Mouse (Mus musculus): ENCODE data around the gene Morn1. TPM values are rescaled to one million over a fixed set of nuclear protein-coding genes. Genes with fewer than 3 reads are reported as not detected.

Gene Morn1
- polyA plus RNA-seq, 1 experiment from 2014 or later = 8.9 TPM

DNA sequence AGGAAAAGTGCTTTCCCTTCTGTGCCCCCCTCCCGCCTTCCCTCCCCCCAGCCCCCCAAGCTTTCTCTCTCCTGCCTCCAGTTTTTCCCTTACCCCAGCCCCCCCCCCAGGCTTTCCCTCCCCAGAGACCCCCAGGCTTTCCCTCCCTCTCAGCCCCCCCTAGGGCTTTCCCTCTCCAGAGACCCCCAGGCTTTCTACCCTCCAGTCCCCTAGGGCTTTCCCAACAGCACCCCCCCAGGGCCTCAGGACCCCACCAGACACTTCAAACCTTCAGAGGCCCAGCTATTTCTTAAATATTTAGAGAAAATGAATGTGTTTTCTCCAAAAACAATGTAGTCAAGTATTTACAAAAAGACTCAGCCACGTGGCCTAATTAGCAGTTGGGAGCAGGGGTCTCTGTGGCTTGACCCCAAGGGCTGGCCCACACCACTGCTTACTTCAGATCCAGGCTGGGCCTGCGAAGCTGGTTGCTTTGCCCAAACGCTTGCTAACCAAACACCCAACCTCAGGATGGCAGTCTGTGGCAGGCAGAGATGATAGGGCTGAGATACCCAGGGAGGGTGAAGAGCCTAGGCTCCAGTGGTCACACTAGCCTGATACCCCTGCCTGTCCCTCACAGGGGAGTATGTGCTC is 58.3 kb downstream of the Morn1 start:
- Histone ChIP-seq H3K4me3 (replicated peaks) (no peak overlapping the region), H3K4me2 (replicated peaks) (no peak overlapping the region), H3K9me3 (no peaks in the 10 kb centered on the region), H3K27ac (peak overlapping the region; percentile 80), H3K36me3 (no peaks in the 10 kb centered on the region), H3K4me1 (replicated peaks) (peaks cover 32% of the 10 kb centered on the region), H3K9ac (replicated peaks) (no peak overlapping the region), H3K27me3 (0 out of 2 replicates have a peak, but pooled peaks cover 5% of the 10 kb centered on the region)
- ATAC-seq = no peak
- 41% methylated on average over 4 of the region's 4 CpGs for WGBS

DNA sequence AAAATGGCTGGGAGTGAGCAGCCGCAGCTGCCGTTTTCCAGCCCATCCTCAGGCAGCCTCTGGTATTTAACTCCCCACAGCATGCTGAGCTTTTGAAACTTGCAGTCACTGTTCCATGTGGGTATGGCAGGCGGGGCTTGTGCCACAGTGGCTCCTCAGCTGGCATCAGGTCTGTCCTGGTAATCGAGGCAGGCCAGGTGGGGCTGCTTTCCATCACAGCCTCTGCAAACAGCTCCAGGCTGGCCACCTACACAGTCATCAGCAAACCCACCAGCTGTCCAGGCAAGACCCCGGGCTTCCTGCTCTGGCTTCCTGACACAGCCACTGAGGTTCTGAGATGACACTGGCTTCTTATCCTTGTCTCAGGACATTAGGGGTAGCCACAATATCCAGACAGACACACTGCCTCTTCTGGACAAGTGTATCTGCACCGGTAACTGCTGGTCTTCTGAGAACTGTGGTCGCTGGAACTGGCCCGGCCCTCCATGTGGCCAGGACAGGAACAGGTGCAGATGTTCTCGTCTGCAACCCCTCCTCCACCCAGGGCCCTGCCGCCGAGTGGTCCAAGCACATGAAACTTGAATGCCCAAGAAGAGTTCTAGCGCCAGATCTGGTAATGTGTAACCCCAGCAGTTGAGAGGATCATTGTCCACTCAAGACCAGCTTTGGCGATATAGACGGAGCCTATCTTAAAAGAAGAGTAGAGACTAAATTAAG is 59.9 kb downstream of the Morn1 start:
- Histone ChIP-seq H3K27me3 (peaks cover 7% of the 10 kb centered on the region; the same call in 1 of the 2 replicates), H3K27ac (no peak overlapping the region), H3K4me2 (replicated peaks) (no peak overlapping the region), H3K4me1 (replicated peaks) (peaks cover 44% of the 10 kb centered on the region), H3K4me3 (replicated peaks) (no peak overlapping the region), H3K36me3 (no peaks in the 10 kb centered on the region), H3K9me3 (no peaks in the 10 kb centered on the region), H3K9ac (replicated peaks) (no peak overlapping the region)
- WGBS = 75% methylated on average over 14 of the region's 14 CpGs
- ATAC-seq = no peak

DNA sequence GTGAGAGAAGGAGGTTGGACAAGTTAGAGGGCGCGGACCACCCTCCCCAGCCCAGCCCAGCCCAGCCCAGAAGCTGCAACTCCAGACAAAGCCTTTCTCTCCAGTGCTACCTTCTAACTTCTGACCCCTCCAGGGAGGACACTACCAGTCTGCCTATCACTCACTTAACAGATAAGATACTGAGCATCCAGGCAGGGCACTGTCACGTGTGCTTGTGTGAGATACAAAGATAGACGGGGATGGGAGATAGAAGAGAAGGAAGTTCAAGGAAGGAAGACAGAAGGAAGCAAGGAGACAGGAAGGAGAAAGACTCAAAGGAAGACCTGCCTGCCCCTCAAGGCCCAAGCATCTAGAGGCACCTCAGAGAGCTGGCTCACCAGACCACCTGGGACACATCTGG is 62.1 kb downstream of the Morn1 start:
- H3K4me1 ChIP-seq (replicated peaks) = peaks cover 47% of the 10 kb centered on the region

DNA sequence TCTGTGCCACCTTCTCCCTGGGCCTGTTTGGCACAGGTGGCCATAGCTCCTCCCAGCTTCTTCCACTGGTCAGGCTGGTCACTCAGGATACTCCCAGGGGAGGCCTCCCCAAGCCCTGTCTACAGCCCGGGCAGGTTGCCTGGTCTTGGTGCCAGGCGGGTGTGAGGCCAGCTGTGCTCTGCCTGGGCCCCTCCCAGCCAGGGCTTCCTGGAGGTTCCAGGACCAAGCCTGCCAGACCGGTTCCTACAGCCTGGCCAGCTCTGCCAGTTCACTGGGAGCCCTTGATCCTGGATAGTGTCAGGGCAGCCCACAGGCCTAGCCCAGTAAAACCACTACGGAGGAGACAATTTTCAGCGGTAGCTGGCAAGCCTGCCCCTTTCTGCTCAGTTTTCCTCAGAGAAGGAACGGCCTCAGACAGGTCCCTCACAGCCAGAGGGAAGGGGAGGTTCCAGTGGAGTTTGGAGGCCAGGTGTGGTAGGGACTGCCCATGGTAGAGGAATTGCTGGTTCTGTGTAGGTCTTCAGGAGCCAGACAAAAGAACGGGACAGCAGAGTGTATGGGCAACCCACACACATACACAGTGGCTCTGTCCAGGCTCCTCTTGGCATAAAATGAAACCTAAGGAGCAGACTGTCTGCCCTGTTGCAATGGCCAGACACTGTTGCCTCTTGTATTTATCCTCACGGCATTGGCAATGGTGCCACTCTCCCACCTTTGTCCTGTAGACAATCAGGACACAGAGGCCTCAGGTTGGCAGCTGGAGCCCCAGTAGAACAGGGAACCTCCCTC is 62.7 kb downstream of the Morn1 start:
- H3K36me3 ChIP-seq = peaks cover 8% of the 10 kb centered on the region; the same call in 1 of the 2 replicates
- 80% methylated on average over 8 of the region's 8 CpGs for WGBS
- no peaks in the 10 kb centered on the region for H3K9me3 ChIP-seq
- H3K4me2 ChIP-seq (replicated peaks) = no peak overlapping the region
- H3K27ac ChIP-seq = no peak overlapping the region
- no peak overlapping the region for H3K4me3 ChIP-seq (replicated peaks)
- no peak for ATAC-seq
- H3K4me1 ChIP-seq (replicated peaks) = peaks cover 40% of the 10 kb centered on the region
- peaks cover 10% of the 10 kb centered on the region; the same call in 1 of the 2 replicates for H3K27me3 ChIP-seq
- no peak overlapping the region for H3K9ac ChIP-seq (replicated peaks)

More for the DNA sequence above, 62.1 kb downstream of the Morn1 start:
- no peak overlapping the region for H3K4me2 ChIP-seq (replicated peaks)
- H3K4me3 ChIP-seq (replicated peaks) = no peak overlapping the region
- no peak for ATAC-seq
- no peaks in the 10 kb centered on the region for H3K9me3 ChIP-seq
- no peak overlapping the region for H3K27ac ChIP-seq
- H3K27me3 ChIP-seq = peaks cover 10% of the 10 kb centered on the region; the same call in 1 of the 2 replicates
- H3K9ac ChIP-seq (replicated peaks) = no peak overlapping the region
- H3K36me3 ChIP-seq = peaks cover 4% of the 10 kb centered on the region; the same call in 1 of the 2 replicates
- 89% methylated on average over 4 of the region's 4 CpGs for WGBS

DNA sequence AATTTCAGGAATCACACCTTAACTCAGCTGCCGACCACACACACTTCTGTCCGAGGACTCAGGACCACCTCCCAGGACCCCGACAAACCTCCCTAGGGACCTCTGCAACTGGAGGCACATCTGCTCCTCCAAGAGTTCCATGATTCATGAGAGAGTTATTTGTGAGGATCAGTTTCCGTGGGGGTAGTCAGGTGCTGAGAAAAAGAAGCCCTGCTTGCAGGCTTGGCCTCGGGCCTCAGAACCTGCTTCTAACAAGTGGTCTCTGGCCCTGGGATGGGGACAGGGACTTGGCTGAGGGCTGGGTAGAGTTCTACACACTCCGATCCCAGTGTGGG is 63.5 kb downstream of the Morn1 start:
- peak; percentile 35; the same call in 1 of the 2 replicates for ATAC-seq

DNA sequence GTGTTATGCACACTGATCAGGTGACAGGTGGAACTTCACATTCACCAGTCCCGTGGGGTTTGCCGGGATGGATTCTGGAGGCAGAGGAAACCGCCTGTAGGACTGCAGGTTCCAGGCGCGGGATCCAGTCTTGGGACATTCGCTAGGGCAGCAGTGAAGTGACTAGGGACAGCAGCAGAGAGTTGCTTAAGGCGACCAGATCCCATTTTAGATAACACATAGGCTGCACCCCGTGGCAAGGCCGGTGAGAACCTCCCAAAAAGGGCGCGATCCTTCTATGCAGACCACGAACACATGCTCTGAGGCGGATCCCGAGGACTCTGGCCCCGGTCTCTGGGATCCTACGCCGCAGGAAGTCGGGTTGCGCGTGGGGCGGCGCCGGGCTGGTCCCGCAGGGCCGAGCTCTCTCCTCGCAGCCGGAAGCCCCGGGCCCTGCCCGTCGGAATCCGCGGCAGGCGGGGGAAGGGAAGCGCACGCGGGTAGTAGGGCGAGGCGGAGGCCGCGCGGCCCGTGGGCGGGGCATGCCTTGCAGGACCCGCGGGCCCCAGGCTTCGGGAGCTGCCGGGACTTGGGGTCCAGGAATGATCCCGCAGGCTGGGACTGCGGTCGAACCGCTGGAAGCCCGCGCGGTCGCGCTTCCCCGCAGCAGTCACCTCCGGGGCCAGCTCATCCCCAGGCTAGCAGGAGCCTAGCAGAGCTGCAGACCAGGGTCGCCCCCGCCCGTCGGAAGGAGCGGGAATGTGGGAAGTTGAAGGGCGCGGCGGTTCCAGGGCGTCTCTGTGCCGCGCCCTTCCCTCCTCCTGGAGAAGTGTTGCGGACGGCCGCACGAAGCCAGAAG is 64.1 kb downstream of the Morn1 start:
- peak; percentile 84 for ATAC-seq
- peak overlapping the region; percentile 71 for H3K9ac ChIP-seq (replicated peaks)
- WGBS = 5% methylated on average over 71 of the region's 73 CpGs
- H3K27ac ChIP-seq = no peak overlapping the region
- H3K4me1 ChIP-seq (replicated peaks) = peaks cover 26% of the 10 kb centered on the region
- H3K36me3 ChIP-seq = peaks cover 15% of the 10 kb centered on the region
- no peaks in the 10 kb centered on the region for H3K9me3 ChIP-seq
- peak overlapping the region; percentile 47 for H3K4me3 ChIP-seq (replicated peaks)
- H3K4me2 ChIP-seq (replicated peaks) = peak overlapping the region; percentile 87
- peaks cover 10% of the 10 kb centered on the region; the same call in 1 of the 2 replicates for H3K27me3 ChIP-seq

More for the DNA sequence above, 63.5 kb downstream of the Morn1 start:
- Histone ChIP-seq H3K4me3 (replicated peaks) (no peak overlapping the region), H3K9me3 (no peaks in the 10 kb centered on the region), H3K4me1 (replicated peaks) (peaks cover 32% of the 10 kb centered on the region), H3K27me3 (peaks cover 10% of the 10 kb centered on the region; the same call in 1 of the 2 replicates), H3K4me2 (replicated peaks) (peak overlapping the region; percentile 87), H3K9ac (replicated peaks) (peak overlapping the region; percentile 71), H3K27ac (no peak overlapping the region), H3K36me3 (peaks cover 10% of the 10 kb centered on the region)
- WGBS = 82% methylated on average over 6 of the region's 6 CpGs

DNA sequence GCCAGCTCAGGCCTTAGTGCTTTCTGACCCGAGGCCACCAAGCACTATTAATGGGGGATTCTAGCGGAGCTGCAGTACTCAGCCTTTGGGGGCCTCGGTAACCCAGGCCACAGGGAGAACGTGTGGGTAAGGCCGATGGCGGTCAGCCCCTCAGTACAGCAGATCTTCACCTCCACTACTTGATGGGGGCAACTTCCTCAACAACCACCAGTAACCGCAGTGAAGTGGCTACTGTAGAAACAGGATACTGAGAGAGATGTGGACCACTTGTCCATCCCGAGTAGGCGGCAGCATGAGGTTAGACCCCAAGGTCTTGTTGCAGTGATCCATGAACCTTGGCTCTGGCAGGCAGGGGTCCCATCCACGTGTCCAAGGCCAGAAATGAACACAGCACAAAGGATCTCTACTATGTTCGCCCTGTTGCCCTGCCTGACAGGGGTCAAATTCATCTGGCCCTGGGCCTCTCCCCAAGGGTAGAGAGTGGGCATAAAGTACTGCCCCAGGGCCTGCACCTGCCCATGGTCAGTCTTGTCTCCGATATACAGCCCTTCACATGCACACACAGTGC is 64.9 kb downstream of the Morn1 start:
- peaks cover 22% of the 10 kb centered on the region for H3K4me1 ChIP-seq (replicated peaks)
- WGBS = 58% methylated on average over 12 of the region's 12 CpGs
- H3K4me3 ChIP-seq (replicated peaks) = peak overlapping the region; percentile 47
- peaks cover 10% of the 10 kb centered on the region; the same call in 1 of the 2 replicates for H3K27me3 ChIP-seq
- no peak for ATAC-seq
- H3K27ac ChIP-seq = no peak overlapping the region
- H3K9me3 ChIP-seq = no peaks in the 10 kb centered on the region
- H3K9ac ChIP-seq (replicated peaks) = peak overlapping the region; percentile 71
- peaks cover 23% of the 10 kb centered on the region for H3K36me3 ChIP-seq
- H3K4me2 ChIP-seq (replicated peaks) = peak overlapping the region; percentile 87

DNA sequence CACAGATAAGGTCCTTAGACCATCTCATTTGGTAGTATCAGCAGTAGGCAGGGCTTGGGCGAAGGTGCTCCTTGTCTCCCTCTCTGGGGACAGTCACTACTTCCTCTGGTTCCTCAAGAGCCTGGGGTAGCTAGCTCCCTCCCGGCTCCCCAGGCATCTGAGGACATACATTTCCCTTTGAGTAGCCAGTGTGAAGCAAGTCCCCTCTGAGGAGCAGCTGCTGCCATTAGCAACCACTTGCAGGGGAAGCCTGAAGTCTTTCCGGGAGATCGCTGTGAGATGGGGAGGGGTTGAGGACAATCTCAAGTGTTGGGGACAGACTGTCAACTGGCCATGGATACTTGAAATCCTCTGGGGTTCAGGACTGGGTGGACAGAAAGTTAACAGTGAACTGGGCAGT is 65.5 kb downstream of the Morn1 start:
- H3K9me3 ChIP-seq = no peaks in the 10 kb centered on the region
- no peak overlapping the region for H3K27ac ChIP-seq
- H3K4me1 ChIP-seq (replicated peaks) = peaks cover 20% of the 10 kb centered on the region
- peaks cover 10% of the 10 kb centered on the region; the same call in 1 of the 2 replicates for H3K27me3 ChIP-seq
- WGBS = 79% methylated on average over 4 of the region's 4 CpGs
- H3K9ac ChIP-seq (replicated peaks) = no peak overlapping the region
- H3K4me2 ChIP-seq (replicated peaks) = no peak overlapping the region
- peaks cover 29% of the 10 kb centered on the region for H3K36me3 ChIP-seq
- ATAC-seq = no peak
- no peak overlapping the region for H3K4me3 ChIP-seq (replicated peaks)

DNA sequence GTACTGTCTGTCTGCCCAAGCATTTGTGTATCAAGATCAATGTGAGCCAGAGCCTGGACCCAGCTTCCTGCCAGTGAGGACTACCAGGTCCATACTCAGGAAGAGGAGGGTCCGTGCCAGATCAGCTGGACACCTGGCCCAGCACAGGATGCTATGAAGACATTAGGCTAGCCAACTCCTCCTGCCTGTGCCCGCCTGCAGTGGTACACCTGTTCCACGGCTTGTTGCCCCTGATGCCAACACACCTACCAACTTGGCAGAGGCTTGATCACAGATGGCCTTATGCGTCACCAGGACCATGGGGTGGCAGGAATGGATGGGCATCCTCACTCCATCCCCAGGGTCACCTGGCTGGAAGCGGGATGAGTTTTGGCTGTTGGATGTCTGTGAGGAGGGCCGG is 66.1 kb downstream of the Morn1 start:
- H3K4me1 ChIP-seq (replicated peaks) = peaks cover 20% of the 10 kb centered on the region
- no peaks in the 10 kb centered on the region for H3K9me3 ChIP-seq
- H3K4me2 ChIP-seq (replicated peaks) = no peak overlapping the region
- H3K27ac ChIP-seq = no peak overlapping the region
- H3K4me3 ChIP-seq (replicated peaks) = no peak overlapping the region
- peaks cover 35% of the 10 kb centered on the region for H3K36me3 ChIP-seq
- WGBS = 98% methylated on average over 6 of the region's 6 CpGs
- no peak overlapping the region for H3K9ac ChIP-seq (replicated peaks)
- ATAC-seq = no peak
- peaks cover 10% of the 10 kb centered on the region; the same call in 1 of the 2 replicates for H3K27me3 ChIP-seq

DNA sequence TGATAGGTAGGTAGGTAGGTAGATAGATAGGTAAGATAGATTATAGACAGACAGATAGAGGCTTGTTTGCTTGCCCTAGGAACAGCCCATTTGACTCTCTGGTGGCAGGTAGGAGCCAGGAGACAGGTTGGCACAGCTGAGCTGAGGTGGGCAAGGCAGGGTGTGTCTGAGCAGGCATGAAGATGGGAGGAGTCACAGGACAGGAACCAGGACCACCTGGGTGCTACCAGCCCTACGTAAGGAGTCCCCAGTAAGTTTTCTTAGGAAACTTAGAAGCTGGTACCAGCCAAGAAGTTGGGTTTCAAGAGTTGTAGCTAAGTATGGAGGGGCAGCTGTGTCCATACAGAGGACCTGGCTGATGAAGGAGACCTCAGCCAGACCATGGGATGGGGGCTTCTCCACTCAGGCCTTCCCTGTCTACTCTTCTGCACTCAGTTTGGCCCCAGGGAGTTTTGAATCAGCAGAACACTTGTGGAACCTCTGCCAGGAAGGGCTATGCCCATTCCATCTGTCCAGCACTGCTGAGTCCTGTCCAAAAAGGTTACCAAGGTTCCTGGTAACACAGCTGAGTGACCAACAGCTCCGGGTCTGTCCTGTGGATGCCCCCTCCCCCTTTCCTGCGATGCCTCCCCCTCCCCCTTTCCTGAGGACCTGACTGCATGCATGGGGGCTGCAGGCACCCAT is 67.2 kb downstream of the Morn1 start:
- Histone ChIP-seq H3K4me1 (replicated peaks) (peaks cover 20% of the 10 kb centered on the region), H3K9ac (replicated peaks) (no peak overlapping the region), H3K36me3 (peaks cover 46% of the 10 kb centered on the region), H3K4me3 (replicated peaks) (no peak overlapping the region), H3K27ac (no peak overlapping the region), H3K9me3 (no peaks in the 10 kb centered on the region), H3K27me3 (peaks cover 10% of the 10 kb centered on the region; the same call in 1 of the 2 replicates), H3K4me2 (replicated peaks) (no peak overlapping the region)
- ATAC-seq = no peak
- 96% methylated on average over 3 of the region's 3 CpGs for WGBS

Measured in midbrain, embryonic 13.5 days (tissue).